Mouse (Mus musculus): ENCODE data around the gene Klrb1c. TPM values are rescaled to one million over a fixed set of nuclear protein-coding genes. Genes with fewer than 3 reads are reported as not detected.
"Not testable (repeated sequence)": the region's sequence is repeated elsewhere in the genome, so short reads cannot be mapped to it uniquely, and the experiment has no call there.

The Klrb1c gene
- polyA plus RNA-seq, 1 experiment = 1.1 TPM

- DNase-seq (ENCODE audit: low spot score) = no peak
Observed at GRCm38 (mm10) chr6:128797936-128798771, 9.1 kb upstream of the Klrb1c start.

- DNase-seq (ENCODE audit: low spot score) = no peak
Observed at GRCm38 (mm10) chr6:128797185-128797905, 8.3 kb upstream of the Klrb1c start.

GRCm38 (mm10) chr6:128796321-128796955, 7.4 kb upstream of the Klrb1c start:
- no peak for DNase-seq (ENCODE audit: low spot score)

GRCm38 (mm10) chr6:128793734-128794133, 4.7 kb upstream of the Klrb1c start:
- DNase-seq (ENCODE audit: low spot score) = no peak

GRCm38 (mm10) chr6:128790491-128790994, 1.5 kb upstream of the Klrb1c start:
- DNase-seq (ENCODE audit: low spot score) = not testable (repeated sequence)

GRCm38 (mm10) chr6:128788517-128788916, 498 bp downstream of the Klrb1c start:
- DNase-seq (ENCODE audit: low spot score) = no peak

GRCm38 (mm10) chr6:128786396-128786795, 2.6 kb downstream of the Klrb1c start:
- not testable (repeated sequence) for DNase-seq (ENCODE audit: low spot score)

GRCm38 (mm10) chr6:128769481-128770253, 19.3 kb downstream of the Klrb1c start:
- DNase-seq (ENCODE audit: low spot score) = no peak

GRCm38 (mm10) chr6:128768047-128768446, 21.0 kb downstream of the Klrb1c start:
- DNase-seq (ENCODE audit: low spot score) = no peak

- DNase-seq (ENCODE audit: low spot score) = not testable (repeated sequence)
Observed at GRCm38 (mm10) chr6:128766486-128767254, 22.3 kb downstream of the Klrb1c start.

- no peak for DNase-seq (ENCODE audit: low spot score)
Observed at GRCm38 (mm10) chr6:128765211-128765610, 23.8 kb downstream of the Klrb1c start.

GRCm38 (mm10) chr6:128764598-128764997, 24.4 kb downstream of the Klrb1c start:
- DNase-seq (ENCODE audit: low spot score) = no peak

GRCm38 (mm10) chr6:128763736-128764523, 25.1 kb downstream of the Klrb1c start:
- peak; percentile 78 for DNase-seq (ENCODE audit: low spot score)

GRCm38 (mm10) chr6:128762892-128763670, 25.9 kb downstream of the Klrb1c start:
- not testable (repeated sequence) for DNase-seq (ENCODE audit: low spot score)

- no peak for DNase-seq (ENCODE audit: low spot score)
Observed at GRCm38 (mm10) chr6:128761144-128761540, 27.9 kb downstream of the Klrb1c start.

- DNase-seq (ENCODE audit: low spot score) = peak; percentile 87
Observed at GRCm38 (mm10) chr6:128760416-128761143, 28.4 kb downstream of the Klrb1c start.

- DNase-seq (ENCODE audit: low spot score) = peak; percentile 97
Observed at GRCm38 (mm10) chr6:128760016-128760415, 29.0 kb downstream of the Klrb1c start.

GRCm38 (mm10) chr6:128759221-128759950, 29.6 kb downstream of the Klrb1c start:
- no peak for DNase-seq (ENCODE audit: low spot score)
